Comparison of ENCODE assay signal across 8 mouse cellular contexts in the genomic region with DNA sequence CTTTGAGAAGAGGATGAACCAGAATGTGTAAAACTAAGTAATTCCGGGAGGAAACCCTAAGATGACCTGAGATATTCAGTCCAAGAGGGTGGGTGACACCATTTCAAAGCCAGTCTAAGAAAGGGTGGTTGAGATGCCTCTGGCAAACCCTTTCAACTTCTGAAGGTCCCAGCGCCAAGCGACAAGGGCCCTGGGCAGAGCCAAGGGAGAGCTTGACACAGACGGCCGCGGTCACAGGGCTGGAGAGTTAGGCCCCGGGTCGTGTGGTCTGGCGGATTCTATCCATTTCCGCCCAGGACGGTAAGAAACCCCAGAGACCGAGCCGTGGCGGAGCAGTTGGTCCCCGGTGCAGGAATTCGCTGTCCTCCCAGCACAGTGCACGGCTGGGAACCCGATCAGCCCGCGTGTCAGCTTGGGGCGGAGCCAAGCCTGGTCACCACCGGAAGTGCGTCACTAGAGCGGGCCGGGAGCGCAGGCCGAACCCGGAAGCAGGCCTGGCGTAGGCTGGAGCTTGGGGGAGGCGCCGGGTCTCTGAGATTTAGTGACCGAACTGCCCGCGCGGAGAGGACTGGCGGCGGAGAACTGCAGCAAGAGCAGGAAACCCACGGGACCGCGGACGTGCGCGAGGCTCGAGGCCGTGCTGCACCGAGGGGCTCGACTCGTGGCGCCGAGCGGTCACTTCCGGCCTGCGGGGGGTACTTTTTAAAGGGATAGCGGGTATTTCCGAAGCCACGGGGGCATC. TPM values are rescaled to one million over a fixed set of nuclear protein-coding genes. Genes with fewer than 3 reads are reported as not detected.
DNase-seq lines count a peak whose midpoint lies in the region; ATAC-seq and TF ChIP-seq lines count a peak whose summit lies in the region.

No protein-coding gene starts in this region.

- no peaks in the 10 kb centered on the region for H3K9me3 ChIP-seq in forebrain, embryonic 15.5 days

- TF ChIP-seq CTCF in lung, adult 2 months (IDR thresholded peaks at IDR 0.05; ENCODE audit: insufficient read depth, low read length): no peak

- peak; percentile 91 for DNase-seq in ES-CJ7 (ENCODE audit: low read depth, low spot score)
- peak; percentile 95 for DNase-seq in cerebellum, adult 11 months
- DNase-seq in heart, postnatal 25 days (ENCODE audit: low spot score): peak; percentile 90
- peak; percentile 93 to 96 for DNase-seq in layer of hippocampus, adult 18-20 months (ENCODE audit: low spot score in 2 of 2)
- DNase-seq in lung, adult 2 months: peak; percentile 99
- DNase-seq in thymus, adult 18-20 months: peak; percentile 86 to 87

- H3K27ac ChIP-seq in forebrain, embryonic 15.5 days (replicated peaks): peak overlapping the region; percentile 95

- H3K36me3 ChIP-seq in forebrain, embryonic 15.5 days: no peaks in the 10 kb centered on the region

- WGBS in forebrain, embryonic 15.5 days: under 1% methylated on average over 56 of the region's 56 CpGs
- WGBS in lung, adult 2 months: under 1% methylated on average over 56 of the region's 56 CpGs

- peak; percentile 82 for TF ChIP-seq POLR2A in lung, adult 2 months (IDR thresholded peaks at IDR 0.05; ENCODE audit: borderline replicate concordance, extremely low read depth, low read depth, low read length)

- H3K9ac ChIP-seq in forebrain, embryonic 15.5 days (replicated peaks): peak overlapping the region; percentile 92

- peak overlapping the region; percentile 77 for H3K4me2 ChIP-seq in forebrain, embryonic 15.5 days (replicated peaks)

- ATAC-seq in forebrain, embryonic 15.5 days (replicated peaks): peak; percentile 99
- ATAC-seq in neutrophil, adult 5-6 weeks (ENCODE audit: extremely low read depth, insufficient number of reproducible peaks, low FRiP score, poor library complexity, severe bottlenecking): peak; percentile 95

- H3K27me3 ChIP-seq in forebrain, embryonic 15.5 days: no peaks in the 10 kb centered on the region

- intact Hi-C loops in heart, postnatal 25 days (cut with DNase I): loop anchor here (1.0 kb wide), 1 partner anchor 33 kb away; no protein-coding TSS in a partner anchor

- H3K4me3 ChIP-seq in forebrain, embryonic 15.5 days: peak overlapping the region; percentile 98
- H3K4me3 ChIP-seq in lung, adult 2 months (replicated peaks; ENCODE audit: extremely low read depth, low read depth, low read length): peak overlapping the region; percentile 82

- peaks cover 23% of the 10 kb centered on the region for H3K4me1 ChIP-seq in forebrain, embryonic 15.5 days
- peaks cover 3% of the 10 kb centered on the region; the same call in 1 of the 2 replicates for H3K4me1 ChIP-seq in lung, adult 2 months (ENCODE audit: control insufficient read depth, insufficient read depth, low read length)

RNA-seq across cellular contexts. Expression of a gene that starts 22.0 kb away (rescaled TPM):
- 0.13 and 0.36 TPM in 2 replicates for polyA plus RNA-seq in forebrain, embryonic 15.5 days (2015; fragmentation: Nextera tagmentation; extraction: Ambion mirVana)
- total RNA-seq in heart, postnatal 25 days (2021): under 1 TPM; 0.11 to 0.18 TPM
- 10 to 100 TPM; 17.5 to 19.7 TPM for total RNA-seq in layer of hippocampus, adult 18-20 months (2021)
- polyA plus RNA-seq in lung, adult 2 months (2012; rRNA removed): not detected in 2 replicates
- 0.12 and 0.23 TPM in 2 replicates for total RNA-seq in neutrophil, adult 5-6 weeks (2017)

RNA-seq across cellular contexts. Expression of a gene that starts 34.2 kb away (rescaled TPM):
- 36.3 and 38.2 TPM in 2 replicates for polyA plus RNA-seq in forebrain, embryonic 15.5 days (2015; fragmentation: Nextera tagmentation; extraction: Ambion mirVana)
- total RNA-seq in heart, postnatal 25 days (2021): 10 to 100 TPM in 1 of 2 experiments, 1 to 10 TPM in 1; 9.5 to 12.6 TPM
- 10 to 100 TPM; 21.3 TPM for total RNA-seq in layer of hippocampus, adult 18-20 months (2021)
- 4.8 and 7.4 TPM in 2 replicates for polyA plus RNA-seq in lung, adult 2 months (2012; rRNA removed)
- total RNA-seq in neutrophil, adult 5-6 weeks (2017): 19.8 and 21.7 TPM in 2 replicates

Comparison
In these comparisons a context has a peak if more than half of its experiments do, and no peak if none do; other contexts are left out.
1. Peak in every context shown above with its lines: DNase-seq, ATAC-seq, H3K4me3 ChIP-seq and H3K27ac ChIP-seq.
2. RNA of a gene that starts 22.0 kb away (total RNA-seq): 17.5 to 19.7 TPM in layer of hippocampus, adult 18-20 months; 0.12 to 0.23 TPM in neutrophil, adult 5-6 weeks and 0.11 to 0.18 TPM in heart, postnatal 25 days; every median in the first group is over 10 times any median in the second.